Mouse (Mus musculus) erythroid progenitor cell, adult 5-6 weeks (primary cell): Measurements from ENCODE around the gene Tmem125. TPM values are rescaled to one million over a fixed set of nuclear protein-coding genes. Genes with fewer than 3 reads are reported as not detected.

Experiments
- ATAC-seq: replicated peaks from 2 replicates; pipeline ENCODE4 v1.8.0; 2016; ENCODE audit warnings: moderate number of reproducible peaks, mild to moderate bottlenecking, moderate TSS enrichment, inconsistent platforms; ENCODE audit not compliant: poor library complexity, low FRiP score, severe bottlenecking
- total RNA-seq, 2 experiments: library from RNA; stranded (forward) in 1 of 2; stranded (reverse) in 1 of 2; fragments of 150-400 nt in 1 of 2; fragments of 186-747, 209-891 nt in 1 of 2; gene quantifications; 2 replicates each; pipeline versions ENCODE4 v1.2.3 to v1.2.4; 2015 to 2017; ENCODE audit warnings: low replicate concordance in 2 of 2

Tmem125 gene
- total RNA-seq (2015; ENCODE audit: low replicate concordance): not detected in 2 replicates
- not detected in 2 replicates for total RNA-seq (2017; ENCODE audit: low replicate concordance)

DNA sequence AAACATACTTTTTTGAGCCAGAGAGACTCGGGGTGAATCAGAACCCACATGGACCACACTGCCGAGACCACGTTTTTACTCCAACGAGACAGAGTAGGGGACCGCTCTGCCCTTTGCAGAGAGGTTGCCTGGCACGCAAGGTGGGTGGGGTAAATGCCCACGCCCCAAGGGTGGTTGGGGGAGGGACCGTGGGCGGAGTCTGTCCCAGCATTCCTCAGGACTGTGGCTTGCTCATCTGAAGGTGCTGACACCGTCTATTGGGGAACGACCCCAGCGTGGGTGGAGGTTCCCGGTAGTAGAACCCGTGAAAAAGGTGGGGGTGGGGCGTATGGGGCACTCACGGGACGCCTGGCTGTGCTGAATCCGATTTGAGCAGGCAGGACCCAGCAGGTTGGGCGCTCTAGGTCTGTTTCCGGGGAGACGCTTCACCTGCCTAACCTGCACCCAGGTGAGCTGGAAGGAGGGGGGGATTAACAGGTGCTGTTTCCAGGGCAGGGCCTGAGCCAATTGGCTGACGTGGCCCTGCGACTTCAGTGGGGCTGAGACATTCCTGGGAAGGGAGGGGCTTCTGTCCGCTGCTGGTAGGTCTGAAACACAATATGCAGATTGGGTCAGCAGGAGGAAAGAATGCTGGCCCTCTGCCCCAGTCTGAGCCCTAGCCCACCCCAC lies at the start of gene Tmem125:
TSS of gene Tmem125 (minus strand) at position 453 of the 669 bp plus-strand sequence.
- no peak for ATAC-seq

DNA sequence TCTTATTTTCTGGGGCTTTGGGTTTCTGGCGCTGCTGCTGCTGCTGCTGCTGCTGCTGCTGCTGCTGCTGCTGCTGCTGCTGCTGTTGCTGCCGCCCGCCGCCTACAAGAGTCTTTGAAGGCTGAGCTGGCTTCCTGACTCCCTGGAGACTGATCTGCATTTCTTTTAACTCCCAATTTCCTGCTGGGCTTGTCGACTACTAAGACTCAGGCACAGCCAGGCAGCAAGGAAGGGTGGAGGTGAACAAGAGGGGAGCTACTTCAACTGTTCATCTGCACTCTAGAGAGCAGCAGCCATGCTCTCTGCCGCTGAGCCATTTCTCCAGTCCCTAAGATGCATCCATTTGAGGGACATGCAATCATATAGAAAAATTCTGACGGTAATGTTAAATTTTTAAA lies 45.9 kb upstream of the Tmem125 start:
- ATAC-seq: no peak

DNA sequence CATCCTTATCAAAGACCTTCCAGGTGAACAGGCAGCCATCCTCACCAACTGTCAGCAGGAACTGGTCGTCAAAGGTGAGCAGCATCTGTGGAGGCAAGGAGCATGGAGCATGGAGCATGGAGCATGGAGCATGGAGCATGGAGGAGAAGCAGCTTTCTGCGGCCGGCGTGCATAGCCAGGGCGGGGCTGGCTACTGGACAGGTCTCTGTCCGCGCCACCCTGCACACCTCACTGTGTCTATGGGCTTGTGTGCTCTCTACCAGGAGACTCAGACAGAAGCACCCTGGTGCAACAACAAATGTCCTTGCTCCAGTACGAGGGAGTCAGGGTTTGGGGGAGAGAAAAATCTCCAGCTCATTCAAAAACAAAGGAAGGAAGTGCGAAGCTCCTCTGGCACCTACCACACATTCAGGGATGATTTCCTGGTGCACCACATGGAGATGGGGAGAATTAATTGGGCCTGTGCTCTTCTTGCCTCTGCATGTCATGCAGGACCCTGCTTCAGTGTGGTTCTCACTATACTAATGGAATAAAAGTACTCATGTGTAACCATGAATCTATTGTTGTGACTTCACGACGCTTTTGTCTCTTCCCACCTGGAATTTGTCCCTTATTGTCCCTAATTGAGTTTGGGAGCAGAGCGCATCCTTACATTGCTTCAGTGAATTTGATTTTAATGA lies 45.3 kb upstream of the Tmem125 start:
- ATAC-seq: no peak

GRCm38 (mm10) chr4:118582629-118583028 lies 38.8 kb upstream of the Tmem125 start:
- ATAC-seq: no peak

DNA sequence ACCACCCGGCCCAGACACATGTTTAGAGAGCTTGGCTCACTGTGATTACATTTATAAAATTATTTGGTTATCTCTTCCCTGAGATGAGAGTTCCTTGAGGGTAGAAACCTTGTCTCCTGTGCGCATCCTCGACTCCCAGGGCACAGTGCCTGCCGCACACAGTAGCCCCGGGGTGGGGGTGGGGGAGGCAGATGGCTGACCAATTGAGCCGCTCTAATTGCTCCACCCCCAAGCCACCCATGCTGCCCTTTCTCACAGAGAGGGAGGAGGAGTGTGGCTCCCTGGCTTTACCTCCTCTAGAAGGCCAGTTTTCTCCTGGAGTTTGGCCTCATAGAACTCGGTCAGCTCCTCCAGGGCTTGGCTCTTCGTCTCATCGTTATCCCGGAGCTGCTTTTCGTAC lies 37.7 kb upstream of the Tmem125 start:
- ATAC-seq: no peak

GRCm38 (mm10) chr4:118579313-118579712 lies 35.5 kb upstream of the Tmem125 start:
- ATAC-seq: no peak

GRCm38 (mm10) chr4:118576097-118576496 lies 32.3 kb upstream of the Tmem125 start:
- peak; percentile 64; the same call in 1 of the 2 replicates for ATAC-seq

DNA sequence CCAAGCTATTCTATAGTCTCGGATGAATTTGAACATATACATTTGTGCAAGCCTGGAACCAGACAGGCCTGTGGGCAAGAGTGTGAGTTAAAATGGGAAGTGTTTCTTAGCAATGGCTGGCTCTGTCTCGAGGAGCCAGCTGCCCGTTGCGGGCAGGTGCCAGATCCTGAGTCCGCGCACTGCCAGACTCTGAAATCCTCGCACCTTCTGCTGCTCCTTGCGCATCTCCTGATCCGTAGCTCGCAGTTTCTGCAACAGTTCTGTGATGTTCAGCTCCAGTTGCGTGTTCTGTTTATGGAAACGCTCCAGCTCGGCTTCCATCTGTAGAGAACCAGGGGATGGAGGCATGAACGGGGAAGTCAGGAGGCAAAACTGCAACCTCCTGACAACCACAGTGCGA lies 27.6 kb upstream of the Tmem125 start:
- no peak for ATAC-seq

- ATAC-seq: no peak
Measured at GRCm38 (mm10) chr4:118569320-118569719, 25.5 kb upstream of the Tmem125 start.

DNA sequence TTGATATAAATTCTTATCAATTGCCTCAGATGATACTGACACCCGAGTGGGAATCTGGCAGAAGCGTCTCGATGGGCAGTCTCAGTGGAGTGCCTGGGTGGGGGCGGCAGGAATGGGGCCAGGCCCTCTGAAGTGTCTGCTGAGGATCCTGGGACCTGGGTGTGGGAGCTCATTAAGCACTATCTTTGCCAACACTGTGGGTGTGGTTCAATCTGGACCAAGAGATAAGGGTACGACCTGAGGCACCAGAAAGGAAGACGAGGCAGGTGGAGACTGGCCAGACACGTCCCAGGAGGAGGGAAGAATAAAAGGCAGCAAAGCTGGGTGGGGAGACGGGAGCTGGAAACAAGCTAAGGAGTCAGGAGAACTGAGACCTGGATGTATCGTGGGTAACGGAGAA lies 24.9 kb upstream of the Tmem125 start:
- peak; percentile 84 for ATAC-seq

- 0 out of 2 replicates have a peak, but pooled peaks have one; percentile 43 for ATAC-seq
Measured at GRCm38 (mm10) chr4:118566161-118566676, 22.4 kb upstream of the Tmem125 start.

- ATAC-seq: no peak
Measured at GRCm38 (mm10) chr4:118564926-118565279, 21.1 kb upstream of the Tmem125 start.

DNA sequence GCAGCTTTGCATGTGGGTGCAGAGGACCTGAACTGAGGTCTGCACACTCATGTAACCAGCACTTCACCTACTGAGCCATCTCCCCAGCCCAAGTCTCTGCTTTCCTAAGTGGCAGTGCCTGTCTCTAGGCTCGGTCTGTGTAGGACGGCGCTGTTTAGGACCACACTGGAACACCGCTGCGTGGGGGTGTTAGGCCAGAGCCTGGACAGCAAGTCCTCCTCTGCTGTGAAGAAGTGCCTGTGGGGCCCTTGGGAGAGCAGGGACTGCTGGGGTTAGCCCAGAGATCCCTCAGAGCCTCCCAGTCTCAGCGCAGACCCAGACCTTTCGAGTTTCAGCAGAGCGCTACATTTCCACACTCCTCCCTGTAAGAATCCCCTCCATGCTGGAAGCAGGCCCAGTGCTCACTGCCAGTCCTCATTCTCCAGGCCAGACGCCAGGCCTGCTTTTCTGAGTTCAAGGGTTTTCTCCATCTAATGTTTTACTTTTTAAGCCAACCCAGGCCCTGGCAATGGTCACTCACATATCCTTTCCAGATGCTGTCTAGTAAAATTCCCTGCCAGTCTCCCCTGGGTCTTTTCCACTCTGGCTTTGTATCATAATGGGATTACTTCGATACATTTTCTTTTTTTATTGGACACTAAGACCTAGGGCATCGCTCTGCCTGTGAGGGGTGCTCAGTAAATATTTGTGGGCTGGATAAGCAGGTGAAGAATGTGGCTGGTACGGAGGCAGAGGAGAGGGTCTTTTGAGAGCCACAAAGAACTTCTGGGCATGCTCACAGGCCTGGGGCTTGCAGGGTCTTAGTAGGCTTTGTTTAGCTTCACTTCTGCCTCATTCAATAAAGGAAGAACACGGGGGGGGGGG lies 20.4 kb upstream of the Tmem125 start:
- no peak for ATAC-seq

DNA sequence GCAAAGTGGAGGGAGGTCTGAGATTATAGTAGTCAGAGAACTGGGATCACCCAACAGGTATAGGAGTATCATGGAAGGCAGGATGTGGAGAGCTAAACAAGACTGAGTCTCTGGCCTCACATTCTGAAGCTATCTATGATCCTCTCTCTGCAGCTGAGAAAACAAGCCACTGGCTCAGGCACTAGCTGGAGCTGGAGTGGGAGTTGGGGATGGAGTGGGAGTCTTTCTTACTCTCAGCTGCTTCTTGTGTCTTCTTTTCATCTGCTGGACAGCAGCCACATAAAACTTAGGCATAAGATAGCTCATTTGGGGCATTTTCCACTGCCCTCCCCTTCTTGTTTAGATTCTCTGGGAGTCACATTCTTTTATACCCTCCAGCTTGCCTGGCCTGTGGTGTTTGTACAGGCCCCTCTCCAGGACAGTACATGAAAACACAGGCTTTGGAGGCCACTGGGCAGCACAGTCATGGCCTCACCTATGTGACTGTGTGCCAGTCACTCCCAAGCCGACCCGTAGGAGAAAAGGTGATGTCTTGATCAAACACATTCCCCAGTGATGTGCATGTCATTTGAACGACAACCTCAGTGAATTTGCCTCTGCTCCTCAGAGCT lies 9.3 kb upstream of the Tmem125 start:
- ATAC-seq: no peak

DNA sequence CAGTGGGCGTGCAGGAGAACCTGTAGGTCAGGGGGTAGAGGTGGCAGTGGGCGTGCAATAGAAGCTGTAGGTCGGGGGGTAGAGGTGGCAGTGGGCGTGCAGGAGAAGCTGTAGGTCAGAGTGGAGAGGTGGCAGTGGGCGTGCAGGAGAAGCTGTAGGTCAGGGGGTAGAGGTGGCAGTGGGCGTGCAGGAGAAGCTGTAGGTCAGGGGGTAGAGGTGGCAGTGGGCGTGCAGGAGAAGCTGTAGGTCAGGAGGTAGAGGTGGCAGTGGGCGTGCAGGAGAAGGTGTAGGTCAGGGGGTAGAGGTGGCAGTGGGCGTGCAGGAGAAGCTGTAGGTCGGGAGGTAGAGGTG lies 4.3 kb upstream of the Tmem125 start:
- peak; percentile 85 for ATAC-seq

GRCm38 (mm10) chr4:118547424-118548129 lies 3.7 kb upstream of the Tmem125 start:
- peak; percentile 81 for ATAC-seq

DNA sequence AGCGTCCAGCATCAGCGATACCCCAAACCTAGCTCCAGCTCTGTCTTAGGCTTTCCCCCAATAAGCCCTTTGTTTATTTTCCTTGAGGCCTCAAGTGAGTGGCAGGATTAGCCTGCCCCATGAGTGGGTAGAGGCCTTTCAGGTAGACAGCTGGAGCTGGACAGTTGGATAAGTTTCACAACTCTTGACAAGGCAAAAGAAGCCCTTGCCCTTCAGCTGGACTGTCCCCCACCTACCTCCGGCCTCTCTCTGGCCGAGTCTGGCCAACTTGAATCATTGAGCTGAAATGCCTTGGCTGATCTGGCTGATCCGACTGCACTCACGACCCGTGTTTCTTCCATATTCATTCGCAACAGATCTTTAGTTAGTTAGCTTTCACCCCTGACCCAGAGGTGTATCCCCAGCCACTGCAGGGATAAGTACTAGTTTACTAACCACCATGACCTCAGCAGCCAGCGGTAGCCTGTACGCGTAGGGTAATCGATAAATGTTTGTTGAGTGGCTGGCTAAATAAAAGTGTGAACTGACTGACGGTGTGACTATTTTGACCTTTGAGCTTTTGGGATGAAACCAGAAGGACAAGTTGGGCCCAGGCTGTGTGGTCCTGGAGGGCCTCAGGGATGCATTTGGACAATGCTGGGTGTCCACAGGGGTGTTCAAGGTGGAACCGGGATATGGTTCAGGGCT lies 740 bp upstream of the Tmem125 start:
- ATAC-seq: no peak

DNA sequence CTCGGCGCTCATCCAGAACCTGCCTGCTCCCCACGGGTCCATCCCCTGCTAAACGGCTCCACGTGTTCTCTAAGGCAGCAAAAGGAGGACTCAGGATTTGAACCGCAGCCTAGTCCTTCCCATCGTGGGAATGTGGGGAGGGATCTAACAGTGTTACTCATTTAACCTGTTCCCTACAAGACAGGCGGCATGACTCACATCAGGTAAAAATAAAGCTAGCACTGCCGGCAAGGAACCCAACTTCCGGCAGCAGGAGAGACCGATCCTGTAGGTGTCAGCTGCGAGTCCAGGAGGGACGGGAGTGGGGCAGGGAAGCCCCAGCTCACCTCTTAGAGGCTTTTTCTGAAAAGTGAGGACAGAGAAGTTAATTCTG lies 700 bp downstream of the Tmem125 start:
- ATAC-seq: no peak
